Mouse (Mus musculus): ENCODE data around the gene Poc1b. TPM values are rescaled to one million over a fixed set of nuclear protein-coding genes. Genes with fewer than 3 reads are reported as not detected.

Poc1b gene
- polyA plus RNA-seq, 1 experiment from 2014 or later: 12.2 TPM

GRCm38 (mm10) chr10:99164871-99165477 lies 58.1 kb downstream of the Poc1b start:
- Histone ChIP-seq H3K4me2 (peak overlapping the region; percentile 27; the same call in 1 of the 2 replicates), H3K36me3 (peaks cover 2% of the 10 kb centered on the region; the same call in 1 of the 2 replicates), H3K9me3 (no peaks in the 10 kb centered on the region), H3K27me3 (no peaks in the 10 kb centered on the region), H3K4me3 (no peak overlapping the region), H3K9ac (0 out of 2 replicates have a peak overlapping the region, but pooled peaks have one; percentile 34), H3K27ac (replicated peaks) (no peak overlapping the region), H3K4me1 (replicated peaks) (no peaks in the 10 kb centered on the region; the same call in 1 of the 2 replicates)
- peak; percentile 81 for ATAC-seq (ENCODE audit: low read depth)
- WGBS: 26% methylated on average over 12 of the region's 13 CpGs

DNA sequence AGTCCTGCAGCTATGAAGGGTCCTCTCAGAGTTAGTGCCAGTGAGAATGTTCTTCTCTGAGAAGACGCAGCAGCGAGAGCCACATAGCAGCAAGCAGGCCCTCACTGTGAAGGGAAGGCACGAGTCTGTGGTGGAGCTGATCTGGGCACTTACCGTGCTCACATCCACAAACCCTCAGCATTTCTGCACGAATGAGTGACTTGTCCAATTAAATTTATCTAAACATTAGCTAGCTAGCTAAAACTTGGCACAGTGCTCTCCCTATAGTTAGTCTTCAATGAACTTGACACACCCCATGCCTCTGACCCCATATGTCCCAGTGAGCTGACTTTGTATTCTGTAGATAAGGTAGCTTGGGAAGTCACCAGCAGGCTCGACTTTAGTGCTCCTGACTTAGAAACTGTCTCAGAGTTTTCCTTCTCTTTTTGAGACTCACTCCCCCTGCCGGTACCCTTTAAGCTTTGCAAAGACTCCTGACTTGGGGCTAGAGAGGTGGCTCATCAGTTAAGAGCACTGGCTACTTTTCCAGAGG lies 59.0 kb downstream of the Poc1b start:
- WGBS: 82% methylated on average over 7 of the region's 7 CpGs

GRCm38 (mm10) chr10:99166392-99166791 lies 59.6 kb downstream of the Poc1b start:
- no peak overlapping the region for H3K4me3 ChIP-seq
- H3K36me3 ChIP-seq: no peaks in the 10 kb centered on the region
- no peak overlapping the region for H3K27ac ChIP-seq (replicated peaks)
- H3K9ac ChIP-seq: no peak overlapping the region
- WGBS: 79% methylated on average over 3 of the region's 3 CpGs
- H3K9me3 ChIP-seq: no peaks in the 10 kb centered on the region
- no peak overlapping the region for H3K4me2 ChIP-seq
- no peak for ATAC-seq (ENCODE audit: low read depth)
- H3K27me3 ChIP-seq: no peaks in the 10 kb centered on the region
- peaks cover 4% of the 10 kb centered on the region for H3K4me1 ChIP-seq (replicated peaks)

More for the DNA sequence above, 59.0 kb downstream of the Poc1b start:
- Histone ChIP-seq H3K9me3 (no peaks in the 10 kb centered on the region), H3K9ac (no peak overlapping the region), H3K27me3 (no peaks in the 10 kb centered on the region), H3K4me3 (no peak overlapping the region), H3K4me2 (no peak overlapping the region), H3K4me1 (replicated peaks) (no peaks in the 10 kb centered on the region; the same call in 1 of the 2 replicates), H3K27ac (replicated peaks) (no peak overlapping the region), H3K36me3 (no peaks in the 10 kb centered on the region)
- ATAC-seq (ENCODE audit: low read depth): no peak

GRCm38 (mm10) chr10:99168404-99168803 lies 61.6 kb downstream of the Poc1b start:
- Histone ChIP-seq H3K27ac (replicated peaks) (no peak overlapping the region), H3K4me1 (replicated peaks) (peaks cover 15% of the 10 kb centered on the region), H3K4me3 (no peak overlapping the region), H3K9me3 (no peaks in the 10 kb centered on the region), H3K36me3 (no peaks in the 10 kb centered on the region), H3K4me2 (no peak overlapping the region), H3K27me3 (no peaks in the 10 kb centered on the region), H3K9ac (no peak overlapping the region)
- ATAC-seq (ENCODE audit: low read depth): no peak
- 78% methylated on average over 6 of the region's 6 CpGs for WGBS

DNA sequence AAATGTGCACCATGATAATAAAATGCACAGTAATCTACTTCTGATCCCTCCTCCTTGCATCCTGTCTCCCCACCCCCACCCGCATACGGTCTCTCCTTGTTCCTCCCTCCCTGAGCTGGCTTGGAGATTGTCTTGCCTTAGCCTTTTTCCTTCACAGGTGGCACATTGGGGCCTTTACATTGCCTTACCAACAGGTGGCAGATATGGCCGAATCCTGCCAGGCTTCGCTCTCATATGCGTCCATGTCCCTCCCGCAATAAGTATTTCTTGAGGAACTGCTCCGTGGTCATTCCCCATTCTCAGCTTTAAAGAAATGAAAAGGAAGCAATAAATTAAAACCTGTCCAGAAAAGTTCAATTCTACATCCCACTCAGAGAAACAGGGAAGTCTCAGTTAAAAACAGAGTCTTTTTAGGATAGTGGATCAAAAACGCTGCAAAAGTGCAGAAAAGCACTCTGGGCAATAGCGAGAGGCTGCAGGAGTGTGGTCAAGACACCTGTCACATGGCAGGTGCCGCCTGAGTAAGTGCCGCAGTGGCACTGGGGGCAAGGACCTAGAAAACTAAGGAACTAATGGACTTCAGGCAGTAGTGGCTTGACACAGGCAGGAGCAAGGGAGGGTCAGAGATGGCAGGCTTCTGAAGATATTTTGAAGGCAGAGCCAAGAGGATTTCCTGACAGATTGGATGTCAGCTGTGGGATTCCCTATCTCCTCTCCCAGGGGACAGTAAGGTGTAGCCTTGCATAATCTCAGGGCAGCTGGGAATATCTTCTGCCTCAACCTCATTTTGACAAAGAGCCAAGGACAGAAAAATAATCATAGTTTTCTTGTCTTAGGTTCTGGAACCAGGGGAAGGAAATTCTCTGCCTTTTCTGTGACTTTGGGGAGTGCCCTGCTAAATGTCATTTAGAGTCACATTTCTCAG lies 62.3 kb downstream of the Poc1b start:
- peaks cover 15% of the 10 kb centered on the region for H3K4me1 ChIP-seq (replicated peaks)
- no peak for ATAC-seq (ENCODE audit: low read depth)
- no peaks in the 10 kb centered on the region for H3K9me3 ChIP-seq
- 82% methylated on average over 11 of the region's 11 CpGs for WGBS
- H3K4me3 ChIP-seq: no peak overlapping the region
- H3K9ac ChIP-seq: no peak overlapping the region
- no peak overlapping the region for H3K27ac ChIP-seq (replicated peaks)
- no peaks in the 10 kb centered on the region for H3K36me3 ChIP-seq
- no peak overlapping the region for H3K4me2 ChIP-seq
- no peaks in the 10 kb centered on the region for H3K27me3 ChIP-seq

DNA sequence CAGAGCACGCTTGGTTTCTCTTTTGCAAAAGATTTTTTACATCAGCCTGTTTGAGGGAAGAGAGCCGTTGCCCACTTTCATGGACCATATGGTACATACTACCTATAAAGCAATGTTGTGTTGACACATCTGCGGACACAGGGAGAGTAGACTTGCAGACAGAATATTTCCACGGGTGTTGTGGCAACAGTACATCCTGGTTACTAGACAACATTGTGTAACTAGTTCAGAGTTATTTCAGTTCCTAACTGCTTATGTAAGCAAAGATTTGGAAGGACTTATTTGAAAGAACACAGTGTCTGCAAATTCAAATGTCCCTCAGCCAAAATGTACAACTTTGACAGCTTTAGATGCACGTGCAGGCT lies 62.9 kb downstream of the Poc1b start:
- no peak for ATAC-seq (ENCODE audit: low read depth)
- H3K4me3 ChIP-seq: no peak overlapping the region
- no peak overlapping the region for H3K27ac ChIP-seq (replicated peaks)
- no peaks in the 10 kb centered on the region for H3K27me3 ChIP-seq
- no peak overlapping the region for H3K4me2 ChIP-seq
- peaks cover 15% of the 10 kb centered on the region for H3K4me1 ChIP-seq (replicated peaks)
- 0 out of 2 replicates have a peak, but pooled peaks cover 3% of the 10 kb centered on the region for H3K36me3 ChIP-seq
- no peak overlapping the region for H3K9ac ChIP-seq
- WGBS: 76% methylated on average over 5 of the region's 5 CpGs
- H3K9me3 ChIP-seq: no peaks in the 10 kb centered on the region

GRCm38 (mm10) chr10:99171961-99172497 lies 65.2 kb downstream of the Poc1b start:
- 11% methylated on average over 12 of the region's 12 CpGs for WGBS
- 0 out of 2 replicates have a peak, but pooled peaks cover 3% of the 10 kb centered on the region for H3K36me3 ChIP-seq
- no peak overlapping the region for H3K4me3 ChIP-seq
- H3K4me2 ChIP-seq: peak overlapping the region; percentile 33
- H3K9ac ChIP-seq: peak overlapping the region; percentile 52
- H3K27me3 ChIP-seq: no peaks in the 10 kb centered on the region
- peaks cover 15% of the 10 kb centered on the region for H3K4me1 ChIP-seq (replicated peaks)
- no peaks in the 10 kb centered on the region for H3K9me3 ChIP-seq
- peak; percentile 74 for ATAC-seq (ENCODE audit: low read depth)
- H3K27ac ChIP-seq (replicated peaks): peak overlapping the region; percentile 65

GRCm38 (mm10) chr10:99172906-99173507 lies 66.2 kb downstream of the Poc1b start:
- no peak for ATAC-seq (ENCODE audit: low read depth)
- no peaks in the 10 kb centered on the region for H3K9me3 ChIP-seq
- H3K36me3 ChIP-seq: 0 out of 2 replicates have a peak, but pooled peaks cover 3% of the 10 kb centered on the region
- 40% methylated on average over 7 of the region's 7 CpGs for WGBS
- H3K4me1 ChIP-seq (replicated peaks): peaks cover 15% of the 10 kb centered on the region
- H3K27me3 ChIP-seq: no peaks in the 10 kb centered on the region
- H3K4me3 ChIP-seq: no peak overlapping the region
- no peak overlapping the region for H3K27ac ChIP-seq (replicated peaks)
- no peak overlapping the region for H3K4me2 ChIP-seq
- no peak overlapping the region for H3K9ac ChIP-seq

DNA sequence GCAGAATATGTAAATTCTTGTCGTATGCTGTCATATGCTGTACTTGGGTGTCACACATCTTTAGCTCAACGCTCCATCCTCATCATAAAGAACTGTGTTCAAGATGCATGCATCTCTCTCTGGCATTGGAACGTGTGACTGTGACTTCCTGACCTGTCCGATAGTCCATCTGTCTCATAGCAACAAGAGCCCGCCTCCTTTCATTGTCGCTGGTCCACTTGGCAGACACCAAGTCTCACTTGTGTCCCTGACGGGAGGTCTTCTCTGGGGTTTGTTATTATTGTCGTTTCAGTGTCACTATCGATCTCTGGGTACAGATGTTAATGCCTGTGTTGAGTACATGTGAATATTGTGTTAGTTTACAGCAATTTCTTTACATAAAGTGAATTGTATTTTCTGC lies 70.1 kb downstream of the Poc1b start:
- ATAC-seq (ENCODE audit: low read depth): no peak
- no peak overlapping the region for H3K4me2 ChIP-seq
- peaks cover 7% of the 10 kb centered on the region for H3K4me1 ChIP-seq (replicated peaks)
- WGBS: 67% methylated on average over 9 of the region's 9 CpGs
- H3K27ac ChIP-seq (replicated peaks): no peak overlapping the region
- H3K27me3 ChIP-seq: no peaks in the 10 kb centered on the region
- 0 out of 2 replicates have a peak, but pooled peaks cover 3% of the 10 kb centered on the region for H3K36me3 ChIP-seq
- H3K9ac ChIP-seq: no peak overlapping the region
- H3K9me3 ChIP-seq: no peaks in the 10 kb centered on the region
- no peak overlapping the region for H3K4me3 ChIP-seq

DNA sequence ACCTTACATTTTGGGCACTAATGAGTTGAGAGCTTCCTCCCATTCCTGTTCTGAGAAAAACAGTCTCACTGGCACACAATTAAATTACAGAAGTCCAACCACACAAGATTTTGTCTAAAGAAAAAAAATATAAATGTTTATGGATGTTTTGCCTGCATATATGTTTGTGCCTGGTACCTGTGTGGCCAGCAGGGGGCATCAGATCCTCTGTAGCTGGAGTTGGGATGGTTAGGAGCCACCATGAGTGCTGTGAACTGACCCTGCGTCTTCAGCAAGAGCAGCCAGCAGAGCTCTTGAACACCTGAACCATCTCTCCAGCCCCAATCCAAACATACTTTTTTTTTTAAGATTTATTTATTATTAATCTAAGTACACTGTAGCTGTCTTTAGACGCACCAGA lies 71.3 kb downstream of the Poc1b start:
- Histone ChIP-seq H3K4me2 (no peak overlapping the region), H3K27ac (replicated peaks) (no peak overlapping the region), H3K4me3 (no peak overlapping the region), H3K9me3 (no peaks in the 10 kb centered on the region), H3K4me1 (replicated peaks) (no peaks in the 10 kb centered on the region), H3K36me3 (0 out of 2 replicates have a peak, but pooled peaks cover 3% of the 10 kb centered on the region), H3K9ac (no peak overlapping the region), H3K27me3 (no peaks in the 10 kb centered on the region)
- ATAC-seq (ENCODE audit: low read depth): no peak
- 100% methylated on average over 2 of the region's 2 CpGs for WGBS

DNA sequence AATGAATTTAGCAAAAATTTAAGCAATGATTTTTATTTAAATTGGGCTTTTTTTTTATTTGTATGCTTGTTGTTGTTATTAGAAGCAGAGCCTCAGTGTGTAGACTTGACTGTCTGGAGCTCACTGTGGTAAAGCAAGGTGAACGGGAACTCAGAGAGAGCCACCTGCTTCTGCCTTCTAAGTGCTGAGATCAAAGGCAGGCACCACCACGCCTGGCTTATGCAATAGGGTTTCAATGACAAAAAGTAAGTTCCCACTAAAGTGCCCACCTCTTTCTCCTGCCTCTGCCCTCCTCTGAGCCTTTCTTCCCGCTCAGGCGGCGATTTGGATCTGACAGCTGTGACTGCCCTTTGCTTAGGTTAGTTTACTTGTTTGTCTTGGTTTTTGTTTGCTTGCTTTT lies 72.3 kb downstream of the Poc1b start:
- no peak overlapping the region for H3K4me2 ChIP-seq
- H3K4me3 ChIP-seq: no peak overlapping the region
- H3K36me3 ChIP-seq: 0 out of 2 replicates have a peak, but pooled peaks cover 3% of the 10 kb centered on the region
- H3K9me3 ChIP-seq: no peaks in the 10 kb centered on the region
- no peak overlapping the region for H3K27ac ChIP-seq (replicated peaks)
- WGBS: 94% methylated on average over 5 of the region's 5 CpGs
- no peak overlapping the region for H3K9ac ChIP-seq
- no peaks in the 10 kb centered on the region for H3K27me3 ChIP-seq
- no peaks in the 10 kb centered on the region for H3K4me1 ChIP-seq (replicated peaks)
- ATAC-seq (ENCODE audit: low read depth): no peak
